Mouse (Mus musculus): ENCODE measurements around the gene 4921536K21Rik.
"Not testable (repeated sequence)": the region's sequence is repeated elsewhere in the genome, so short reads cannot be mapped to it uniquely, and the experiment has no call there.

The 4921536K21Rik gene

GRCm38 (mm10) chr11:3911440-3911839, 16.5 kb upstream of the 4921536K21Rik start:
- DNase-seq (ENCODE audit: low spot score in 2 of 2), result not testable (repeated sequence)

- DNase-seq (ENCODE audit: low spot score in 2 of 2), result peak in 1 of 2 experiments; percentile 35
These were observed 15.8 kb upstream of the 4921536K21Rik start for GRCm38 (mm10) chr11:3910513-3911310.

- no peak for DNase-seq (ENCODE audit: low spot score in 2 of 2)
These were observed 14.3 kb upstream of the 4921536K21Rik start for GRCm38 (mm10) chr11:3909236-3909635.

GRCm38 (mm10) chr11:3905446-3905845, 10.5 kb upstream of the 4921536K21Rik start:
- DNase-seq (ENCODE audit: low spot score in 2 of 2), result no peak

GRCm38 (mm10) chr11:3904673-3905072, 9.8 kb upstream of the 4921536K21Rik start:
- no peak for DNase-seq (ENCODE audit: low spot score in 2 of 2)

- peak; percentile 86 to 89 for DNase-seq (ENCODE audit: low spot score in 2 of 2)
These were observed 8.1 kb upstream of the 4921536K21Rik start for GRCm38 (mm10) chr11:3903046-3903445.

- DNase-seq (ENCODE audit: low spot score in 2 of 2), result no peak
These were observed 7.6 kb upstream of the 4921536K21Rik start for GRCm38 (mm10) chr11:3902516-3902915.

- no peak for DNase-seq (ENCODE audit: low spot score in 2 of 2)
These were observed 5.4 kb upstream of the 4921536K21Rik start for GRCm38 (mm10) chr11:3900296-3900695.

- no peak for DNase-seq (ENCODE audit: low spot score in 2 of 2)
These were observed 1.0 kb upstream of the 4921536K21Rik start for GRCm38 (mm10) chr11:3895933-3896332.

GRCm38 (mm10) chr11:3895458-3895857, 560 bp upstream of the 4921536K21Rik start:
- DNase-seq (ENCODE audit: low spot score in 2 of 2), result no peak

- DNase-seq (ENCODE audit: low spot score in 2 of 2), result no peak
These were observed 928 bp downstream of the 4921536K21Rik start for GRCm38 (mm10) chr11:3893970-3894369.

- DNase-seq (ENCODE audit: low spot score in 2 of 2), result no peak
These were observed 7.6 kb downstream of the 4921536K21Rik start for GRCm38 (mm10) chr11:3887331-3887730.

- DNase-seq (ENCODE audit: low spot score in 2 of 2), result no peak
These were observed 11.2 kb downstream of the 4921536K21Rik start for GRCm38 (mm10) chr11:3883711-3884110.

- peak in 1 of 2 experiments; percentile 70 for DNase-seq (ENCODE audit: low spot score in 2 of 2)
These were observed 15.1 kb downstream of the 4921536K21Rik start for GRCm38 (mm10) chr11:3879836-3880235.

GRCm38 (mm10) chr11:3878660-3879059, 16.2 kb downstream of the 4921536K21Rik start:
- DNase-seq (ENCODE audit: low spot score in 2 of 2), result no peak

- DNase-seq (ENCODE audit: low spot score in 2 of 2), result no peak
These were observed 18.5 kb downstream of the 4921536K21Rik start for GRCm38 (mm10) chr11:3876419-3876818.

- DNase-seq (ENCODE audit: low spot score in 2 of 2), result no peak
These were observed 30.6 kb downstream of the 4921536K21Rik start for GRCm38 (mm10) chr11:3864343-3864742.

- peak; percentile 85 to 87 for DNase-seq (ENCODE audit: low spot score in 2 of 2)
These were observed 31.3 kb downstream of the 4921536K21Rik start, which contains the start of gene Osbp2 for GRCm38 (mm10) chr11:3863454-3864112. Gene Osbp2 (minus strand): TSS chr11:3863903.

- peak in 1 of 2 experiments; percentile 35 for DNase-seq (ENCODE audit: low spot score in 2 of 2)
These were observed 32.0 kb downstream of the 4921536K21Rik start for GRCm38 (mm10) chr11:3862661-3863453.

- no peak for DNase-seq (ENCODE audit: low spot score in 2 of 2)
These were observed 34.5 kb downstream of the 4921536K21Rik start for GRCm38 (mm10) chr11:3860361-3860760.

GRCm38 (mm10) chr11:3859778-3860177, 35.1 kb downstream of the 4921536K21Rik start:
- no peak for DNase-seq (ENCODE audit: low spot score in 2 of 2)

- DNase-seq (ENCODE audit: low spot score in 2 of 2), result no peak
These were observed 37.0 kb downstream of the 4921536K21Rik start for GRCm38 (mm10) chr11:3857902-3858301.

All from right cerebral cortex, postnatal 10 days (tissue).